Mouse (Mus musculus) adrenal gland, postnatal 25 days (tissue): Measurements from ENCODE around the gene Kmt2d. TPM values are rescaled to one million over a fixed set of nuclear protein-coding genes. Genes with fewer than 3 reads are reported as not detected.
A peak's percentile ranks its signal among the peaks of the same experiment; 100 is the strongest.
"Not testable (repeated sequence)": the region's sequence is repeated elsewhere in the genome, so short reads cannot be mapped to it uniquely, and the experiment has no call there.

Source experiments
- DNase-seq: peaks from one replicate; pipeline ENCODE4 v3.0.0; 2021; ENCODE audit warnings: mixed read lengths
- long read RNA-seq: library from polyadenylated mRNA; stranded (forward); transcript quantifications from one replicate; pipeline ENCODE4 v2.0.0, GENCODE M21; 2021
- total RNA-seq: library from RNA; stranded (reverse); gene quantifications from 2 replicates; pipeline ENCODE4 v1.2.3, GENCODE M21; 2021

Kmt2d gene
- total RNA-seq, result 63.0 and 83.0 TPM in 2 replicates
- long read RNA-seq, partial matches to known transcripts, result 1 of 5 reads
- long read RNA-seq, other reads (novel, unspliced or antisense), result 4 of 5 reads

GRCm38 (mm10) chr15:98871070-98871915 lies at the start of gene Kmt2d:
Kmt2d (minus strand) TSS chr15:98871204.
- peak; percentile 42 for DNase-seq

GRCm38 (mm10) chr15:98918499-98918895 lies 47.5 kb upstream of the Kmt2d start:
- DNase-seq, result not testable (repeated sequence)

GRCm38 (mm10) chr15:98917538-98918498 lies 46.8 kb upstream of the Kmt2d start, which contains the start of gene Lmbr1l:
Lmbr1l (minus strand) TSS chr15:98918231.
- peak; percentile 98 for DNase-seq

- no peak for DNase-seq
Observed at GRCm38 (mm10) chr15:98917091-98917490, 46.1 kb upstream of the Kmt2d start.

GRCm38 (mm10) chr15:98916016-98916415 lies 45.0 kb upstream of the Kmt2d start:
- DNase-seq, result no peak

DNA sequence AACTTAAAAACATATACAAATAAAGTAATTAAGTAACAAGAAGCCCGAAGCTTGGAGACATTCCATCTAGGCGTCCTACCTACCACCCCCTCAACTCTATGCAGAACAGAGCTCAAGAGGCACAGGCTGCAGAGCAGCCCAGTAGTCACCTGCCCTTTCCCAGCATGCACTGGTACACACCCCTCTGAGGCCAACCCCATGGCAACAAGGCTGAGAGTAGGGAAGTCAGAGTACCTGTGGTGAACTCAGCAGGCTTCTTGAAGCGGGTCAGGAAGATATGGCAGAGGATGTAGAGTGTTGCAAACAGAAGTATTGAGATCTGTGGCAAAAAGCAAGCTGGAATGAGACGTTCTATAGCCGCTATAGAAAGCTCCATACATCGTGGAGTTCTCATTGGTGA lies 43.9 kb upstream of the Kmt2d start:
- no peak for DNase-seq

DNA sequence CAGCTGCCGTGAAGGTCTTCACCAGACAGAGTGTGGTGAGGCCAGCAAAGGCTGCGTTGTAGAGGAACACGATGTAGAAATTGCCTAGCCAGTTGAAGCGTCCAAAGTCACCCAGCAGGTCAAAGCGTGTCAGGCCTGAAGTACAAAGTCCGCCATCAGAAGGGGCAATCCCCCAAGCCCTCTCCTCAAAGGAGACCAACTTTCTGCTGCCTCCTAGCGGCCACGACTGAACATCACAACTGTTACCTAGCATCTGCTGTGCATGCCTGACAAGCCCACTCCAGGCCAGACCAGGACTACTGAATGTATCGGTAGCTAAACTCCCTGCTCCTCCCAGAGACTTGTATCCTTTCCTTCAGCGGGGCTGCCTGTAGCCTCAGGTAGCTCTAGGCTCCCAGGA lies 33.7 kb upstream of the Kmt2d start:
- no peak for DNase-seq

- DNase-seq, result no peak
Observed at GRCm38 (mm10) chr15:98902600-98902999, 31.6 kb upstream of the Kmt2d start.

GRCm38 (mm10) chr15:98901530-98901929 lies 30.5 kb upstream of the Kmt2d start:
- no peak for DNase-seq

DNA sequence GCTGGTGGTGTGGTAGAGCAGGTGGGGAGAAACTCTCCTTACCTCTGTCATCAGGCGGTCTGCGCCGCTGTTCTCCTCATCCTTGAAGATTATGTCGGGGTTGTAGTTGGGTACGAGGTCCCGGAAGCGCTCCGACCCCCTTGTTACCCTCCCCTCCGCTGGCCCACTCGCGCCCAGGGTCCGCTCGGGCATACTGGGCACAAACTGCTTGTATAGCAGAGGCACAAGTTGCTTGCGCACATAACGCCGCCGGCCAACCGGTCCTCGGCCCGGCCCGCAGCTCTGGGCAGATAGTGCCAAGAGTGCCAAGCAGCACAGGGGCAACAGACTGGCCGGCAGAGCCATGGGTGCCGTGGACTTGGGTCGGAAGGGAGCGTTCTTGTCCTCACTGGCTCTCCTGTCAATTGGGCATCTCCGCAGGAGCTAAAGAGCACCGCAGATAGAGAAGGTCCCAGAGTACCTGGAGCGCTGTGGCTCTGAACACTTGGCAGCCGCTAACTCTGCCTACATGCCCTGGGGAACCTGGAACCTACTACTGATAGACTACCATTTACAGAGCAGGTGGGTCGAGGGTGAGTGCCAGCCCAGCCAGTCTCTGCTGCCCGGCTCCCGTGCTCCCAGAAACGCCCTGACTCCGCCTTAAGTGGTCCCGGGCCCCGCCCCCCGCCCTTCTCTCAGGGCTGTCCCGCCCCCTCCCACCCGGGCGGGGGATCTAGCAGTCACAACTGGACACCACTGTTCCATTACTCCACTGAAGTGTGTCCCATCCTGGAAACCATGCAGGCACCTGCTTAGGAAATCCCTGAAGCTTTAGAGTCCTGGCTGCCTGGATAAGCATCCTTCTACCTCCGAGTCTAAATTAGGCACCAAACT lies 27.2 kb upstream of the Kmt2d start, which contains the start of gene Dhh:
Gene Dhh, minus strand, starts transcription at position 613 of the 873 bp plus-strand sequence.
- peak; percentile 46 for DNase-seq

DNA sequence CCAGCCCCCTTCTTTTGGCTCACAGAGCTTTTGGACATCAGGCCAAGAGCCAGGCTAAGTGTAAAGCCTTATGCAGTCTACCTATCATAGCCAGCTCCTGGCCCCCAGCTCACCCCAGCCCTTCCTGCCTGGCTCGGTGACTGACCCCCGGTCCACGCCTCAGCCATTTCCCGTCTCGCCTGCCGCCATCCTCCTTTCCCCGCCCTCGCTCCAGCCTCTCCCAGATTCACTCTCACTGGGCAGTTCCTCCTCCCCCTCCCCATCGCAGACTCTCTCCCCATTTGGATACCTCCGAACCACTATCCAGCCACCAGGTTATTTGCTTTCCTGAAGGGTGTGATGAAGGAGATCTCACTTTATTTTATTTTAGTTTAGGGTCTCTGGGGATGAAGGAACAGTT lies 26.5 kb upstream of the Kmt2d start:
- peak; percentile 33 for DNase-seq

DNA sequence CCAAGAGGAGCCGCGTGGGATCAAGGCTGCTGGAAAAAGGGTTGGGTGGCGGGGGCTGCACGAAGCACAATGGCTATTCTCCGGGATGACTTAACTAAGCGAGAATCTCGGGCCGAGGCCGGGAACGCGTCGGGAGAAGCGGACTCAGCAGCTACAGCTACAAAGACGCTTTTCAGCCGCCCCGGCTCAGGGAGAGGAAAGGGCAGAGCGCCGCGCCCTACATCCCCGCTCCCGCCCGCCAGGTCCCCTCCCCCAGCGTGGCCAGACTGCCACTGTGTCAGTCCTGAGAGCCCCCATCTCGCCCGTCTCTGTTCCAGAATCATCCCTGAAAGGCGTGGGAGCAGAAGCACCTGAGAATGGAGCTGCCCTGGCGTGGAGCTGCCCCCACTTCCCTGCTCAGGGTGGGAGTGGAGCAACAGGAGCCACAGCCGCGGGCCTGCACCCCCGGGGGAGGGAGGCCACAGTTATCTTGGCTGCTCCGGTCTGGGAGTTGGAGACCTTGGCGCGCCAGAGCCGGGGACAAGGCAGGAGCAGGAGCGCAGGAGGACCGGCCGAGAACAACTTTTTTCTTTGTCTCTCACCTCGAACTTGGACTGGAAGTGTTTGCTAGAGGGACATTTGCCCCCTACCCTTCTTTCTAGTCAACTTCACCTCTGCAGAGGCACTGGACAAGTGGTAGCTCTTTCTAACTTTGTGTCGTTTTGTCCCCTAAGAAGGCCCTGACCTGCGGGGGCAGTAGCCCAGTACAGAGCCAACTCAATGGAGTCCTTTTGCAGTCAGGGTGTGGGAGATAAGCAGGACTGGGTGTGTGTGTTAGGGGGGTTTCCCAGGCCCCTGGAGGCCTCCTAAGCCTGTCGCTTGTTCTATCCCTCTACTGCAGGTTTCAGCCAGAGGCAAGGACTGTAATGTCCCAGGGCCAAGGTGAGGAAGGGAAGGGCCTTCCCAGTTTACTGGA lies 24.9 kb upstream of the Kmt2d start:
- DNase-seq, result peak; percentile 67

- DNase-seq, result peak; percentile 29
Observed at GRCm38 (mm10) chr15:98894746-98895634, 24.0 kb upstream of the Kmt2d start.

DNA sequence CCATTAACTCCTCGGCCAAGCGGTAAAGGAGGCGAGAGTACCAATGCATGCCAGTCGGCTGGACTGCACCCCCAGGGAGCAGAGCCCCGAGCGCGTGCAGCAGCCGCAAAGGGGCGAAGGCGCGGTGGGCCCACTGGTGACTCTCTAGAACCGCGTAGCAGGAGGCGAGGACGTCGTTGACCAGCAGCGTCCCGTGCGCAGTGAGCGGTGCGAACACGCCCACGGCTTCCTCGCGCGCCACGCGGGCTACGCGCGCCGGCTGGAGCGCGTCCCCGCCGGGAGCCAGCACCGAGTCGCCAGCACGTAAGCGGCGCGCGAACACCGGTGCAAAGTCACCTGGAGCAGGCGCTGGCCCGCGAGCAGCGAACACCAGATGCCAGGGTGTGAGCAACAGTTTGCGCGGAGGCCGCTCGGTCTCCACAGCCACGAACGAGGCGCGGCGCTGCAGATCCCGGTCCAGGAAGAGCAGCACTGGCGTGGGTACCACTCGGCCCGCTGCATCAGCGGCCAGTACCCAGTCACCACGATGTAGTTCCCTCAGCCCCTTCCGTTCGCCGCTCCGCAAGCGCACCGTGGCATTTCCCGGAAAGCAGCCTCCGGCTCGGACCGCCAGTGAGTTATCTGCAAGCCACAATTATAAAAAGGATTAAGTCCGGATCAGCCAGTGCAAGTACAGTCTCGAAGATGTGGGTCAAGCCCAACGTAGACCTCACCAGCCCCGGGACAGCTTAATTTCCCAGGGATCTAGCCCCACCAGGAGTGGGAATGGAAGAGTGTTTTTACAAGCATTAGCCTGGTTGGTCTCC lies 23.1 kb upstream of the Kmt2d start, which contains the start of gene Rhebl1:
Gene Rhebl1, minus strand, starts transcription at position 601 of the 806 bp plus-strand sequence.
- DNase-seq, result peak; percentile 63

GRCm38 (mm10) chr15:98893036-98893435 lies 22.0 kb upstream of the Kmt2d start:
- no peak for DNase-seq

GRCm38 (mm10) chr15:98891907-98892606 lies 21.1 kb upstream of the Kmt2d start:
- peak; percentile 36 for DNase-seq

DNA sequence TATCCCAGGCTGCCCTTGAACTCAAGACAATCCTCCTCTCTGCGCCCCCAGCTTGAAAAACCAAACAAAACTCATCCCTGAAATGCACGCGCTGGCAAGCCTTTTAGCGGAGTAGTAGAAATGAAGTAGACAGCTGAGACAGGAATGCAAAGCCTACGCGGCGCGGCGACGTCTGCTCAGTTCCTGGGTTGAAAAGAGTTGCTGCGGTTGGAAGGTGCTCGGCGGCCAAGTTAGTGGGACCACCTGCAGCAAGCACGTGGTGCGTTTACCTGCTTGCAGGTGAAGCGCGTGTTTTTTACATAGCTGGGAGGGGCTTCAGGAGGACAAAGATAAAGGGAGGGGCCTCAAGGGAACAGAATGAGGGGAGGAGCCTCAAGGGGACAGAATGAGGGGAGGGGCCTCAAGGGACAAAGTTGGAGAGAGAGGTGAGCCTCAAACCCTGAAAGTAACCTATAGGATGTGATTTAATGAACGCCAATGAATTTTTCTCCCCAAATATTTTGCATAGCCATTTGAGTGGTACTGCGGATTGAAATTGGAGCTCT lies 20.3 kb upstream of the Kmt2d start:
- DNase-seq, result no peak
